Mouse (Mus musculus): Measurements from ENCODE around the gene Nav2. TPM values are rescaled to one million over a fixed set of nuclear protein-coding genes. Genes with fewer than 3 reads are reported as not detected.

Nav2 gene
- polyA plus RNA-seq, 1 experiment from 2014 or later, result 5.8 TPM

DNA sequence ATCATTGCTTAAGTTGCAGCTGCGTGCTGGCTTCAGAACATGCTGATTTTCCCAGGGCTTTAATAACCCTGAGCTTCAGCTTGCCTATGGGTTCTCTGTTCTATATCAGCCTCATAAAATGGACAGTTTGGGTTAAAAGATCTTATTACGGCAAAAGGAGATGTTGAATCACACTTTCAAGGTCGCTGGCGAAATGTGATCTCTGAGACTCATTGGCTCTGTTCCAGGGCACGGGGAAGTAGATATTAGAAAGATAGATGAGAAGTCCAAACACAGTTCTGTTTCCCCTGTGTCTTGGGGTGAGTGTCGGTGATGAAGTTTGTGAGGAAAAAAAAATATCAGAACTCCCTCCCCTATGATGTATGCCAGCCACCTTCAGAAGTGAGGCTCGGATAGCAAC lies 98.4 kb downstream of the Nav2 start:
- ATAC-seq, result no peak
- no peak for TF ChIP-seq CTCF (IDR thresholded peaks at IDR 0.05; ENCODE audit: low read depth)
- WGBS, result 31% methylated on average over 7 of the region's 7 CpGs
- no peaks in the 10 kb centered on the region for H3K27me3 ChIP-seq (replicated peaks; ENCODE audit: control insufficient read depth, insufficient read depth, low read length)
- H3K9me3 ChIP-seq (ENCODE audit: control insufficient read depth), result no peaks in the 10 kb centered on the region
- no peaks in the 10 kb centered on the region for H3K36me3 ChIP-seq (ENCODE audit: control insufficient read depth, insufficient read depth)
- H3K9ac ChIP-seq (ENCODE audit: low read depth, low read length), result no peak overlapping the region
- no peak overlapping the region for H3K4me2 ChIP-seq (replicated peaks; ENCODE audit: low read depth)
- H3K4me3 ChIP-seq (ENCODE audit: low read depth, low read length), result no peak overlapping the region
- H3K4me1 ChIP-seq (replicated peaks; ENCODE audit: control insufficient read depth, insufficient read depth, low read length), result no peaks in the 10 kb centered on the region
- H3K27ac ChIP-seq (ENCODE audit: low read depth, low read length), result no peak overlapping the region

- no peak for TF ChIP-seq CTCF (IDR thresholded peaks at IDR 0.05; ENCODE audit: low read depth)
- no peak overlapping the region for H3K4me3 ChIP-seq (ENCODE audit: low read depth, low read length)
- 94% methylated on average over 6 of the region's 6 CpGs for whole genome bisulfite sequencing
- no peak overlapping the region for H3K9ac ChIP-seq (ENCODE audit: low read depth, low read length)
- no peaks in the 10 kb centered on the region for H3K36me3 ChIP-seq (ENCODE audit: control insufficient read depth, insufficient read depth)
- no peak for ATAC-seq
- H3K27me3 ChIP-seq (replicated peaks; ENCODE audit: control insufficient read depth, insufficient read depth, low read length), result no peaks in the 10 kb centered on the region
- H3K9me3 ChIP-seq (ENCODE audit: control insufficient read depth), result no peaks in the 10 kb centered on the region
- H3K4me1 ChIP-seq (replicated peaks; ENCODE audit: control insufficient read depth, insufficient read depth, low read length), result no peaks in the 10 kb centered on the region
- no peak overlapping the region for H3K4me2 ChIP-seq (replicated peaks; ENCODE audit: low read depth)
- H3K27ac ChIP-seq (ENCODE audit: low read depth, low read length), result no peak overlapping the region
These were observed 102.2 kb downstream of the Nav2 start for GRCm38 (mm10) chr7:49010739-49011138.

DNA sequence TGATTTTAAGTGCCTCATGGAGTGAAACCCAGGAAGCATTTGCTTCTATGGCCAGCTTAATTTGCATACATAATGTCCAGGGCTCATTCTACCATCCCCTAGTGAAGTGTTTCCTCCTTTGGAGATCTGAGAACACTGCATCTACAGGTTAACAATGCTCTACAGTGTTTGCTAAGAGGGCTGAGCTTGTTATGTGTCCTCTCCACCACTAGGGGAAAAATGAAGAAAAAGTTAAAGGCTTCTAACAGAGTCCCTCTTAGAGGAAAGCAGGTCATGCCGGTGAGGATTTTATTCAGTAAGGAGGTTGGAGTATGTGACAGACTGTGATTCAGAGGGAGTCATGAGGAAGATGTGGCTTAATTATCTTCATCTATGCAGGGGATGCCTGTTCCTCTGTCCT lies 103.5 kb downstream of the Nav2 start:
- 70% methylated on average over 1 of the region's 1 CpGs for WGBS
- H3K27ac ChIP-seq (ENCODE audit: low read depth, low read length), result no peak overlapping the region
- H3K4me2 ChIP-seq (replicated peaks; ENCODE audit: low read depth), result no peak overlapping the region
- TF ChIP-seq CTCF (IDR thresholded peaks at IDR 0.05; ENCODE audit: low read depth), result peak; percentile 34
- no peaks in the 10 kb centered on the region for H3K27me3 ChIP-seq (replicated peaks; ENCODE audit: control insufficient read depth, insufficient read depth, low read length)
- H3K9ac ChIP-seq (ENCODE audit: low read depth, low read length), result no peak overlapping the region
- no peaks in the 10 kb centered on the region for H3K36me3 ChIP-seq (ENCODE audit: control insufficient read depth, insufficient read depth)
- no peaks in the 10 kb centered on the region for H3K4me1 ChIP-seq (replicated peaks; ENCODE audit: control insufficient read depth, insufficient read depth, low read length)
- ATAC-seq, result no peak
- H3K9me3 ChIP-seq (ENCODE audit: control insufficient read depth), result no peaks in the 10 kb centered on the region
- no peak overlapping the region for H3K4me3 ChIP-seq (ENCODE audit: low read depth, low read length)

- no peaks in the 10 kb centered on the region for H3K4me1 ChIP-seq (replicated peaks; ENCODE audit: control insufficient read depth, insufficient read depth, low read length)
- no peak overlapping the region for H3K4me2 ChIP-seq (replicated peaks; ENCODE audit: low read depth)
- 87% methylated on average over 10 of the region's 10 CpGs for WGBS
- no peak overlapping the region for H3K27ac ChIP-seq (ENCODE audit: low read depth, low read length)
- H3K4me3 ChIP-seq (ENCODE audit: low read depth, low read length), result no peak overlapping the region
- ATAC-seq, result no peak
- H3K9me3 ChIP-seq (ENCODE audit: control insufficient read depth), result no peaks in the 10 kb centered on the region
- no peak for TF ChIP-seq CTCF (IDR thresholded peaks at IDR 0.05; ENCODE audit: low read depth)
- no peaks in the 10 kb centered on the region for H3K36me3 ChIP-seq (ENCODE audit: control insufficient read depth, insufficient read depth)
- H3K9ac ChIP-seq (ENCODE audit: low read depth, low read length), result no peak overlapping the region
- H3K27me3 ChIP-seq (replicated peaks; ENCODE audit: control insufficient read depth, insufficient read depth, low read length), result no peaks in the 10 kb centered on the region
These were observed 106.0 kb downstream of the Nav2 start for GRCm38 (mm10) chr7:49014480-49014879.

GRCm38 (mm10) chr7:49015297-49015696 lies 106.8 kb downstream of the Nav2 start:
- no peaks in the 10 kb centered on the region for H3K4me1 ChIP-seq (replicated peaks; ENCODE audit: control insufficient read depth, insufficient read depth, low read length)
- no peak overlapping the region for H3K4me3 ChIP-seq (ENCODE audit: low read depth, low read length)
- no peak overlapping the region for H3K9ac ChIP-seq (ENCODE audit: low read depth, low read length)
- H3K9me3 ChIP-seq (ENCODE audit: control insufficient read depth), result no peaks in the 10 kb centered on the region
- no peak overlapping the region for H3K27ac ChIP-seq (ENCODE audit: low read depth, low read length)
- WGBS, result 92% methylated on average over 6 of the region's 6 CpGs
- H3K27me3 ChIP-seq (replicated peaks; ENCODE audit: control insufficient read depth, insufficient read depth, low read length), result no peaks in the 10 kb centered on the region
- ATAC-seq, result no peak
- no peak overlapping the region for H3K4me2 ChIP-seq (replicated peaks; ENCODE audit: low read depth)
- TF ChIP-seq CTCF (IDR thresholded peaks at IDR 0.05; ENCODE audit: low read depth), result no peak
- no peaks in the 10 kb centered on the region for H3K36me3 ChIP-seq (ENCODE audit: control insufficient read depth, insufficient read depth)

DNA sequence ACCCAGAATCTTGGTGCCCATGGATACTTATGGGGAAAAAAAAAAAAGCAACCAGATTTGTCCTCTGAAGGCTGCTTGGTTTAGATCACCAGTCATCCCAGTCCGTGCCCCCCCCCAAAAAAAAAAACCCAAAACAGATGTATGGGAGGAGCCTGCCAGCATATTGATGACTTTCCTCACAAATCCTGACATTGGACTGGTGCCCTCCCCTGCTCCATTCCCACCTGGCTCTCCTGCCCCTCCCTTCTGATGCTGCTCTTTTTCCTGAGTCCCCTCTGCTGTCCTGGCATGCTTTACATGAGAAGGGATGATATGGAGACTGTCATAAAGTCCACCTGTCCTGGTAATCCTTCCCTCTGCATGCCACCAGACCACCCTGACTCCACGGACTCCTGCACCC lies 107.6 kb downstream of the Nav2 start:
- Histone ChIP-seq H3K9me3 (ENCODE audit: control insufficient read depth) (no peaks in the 10 kb centered on the region), H3K9ac (ENCODE audit: low read depth, low read length) (no peak overlapping the region), H3K4me1 (replicated peaks; ENCODE audit: control insufficient read depth, insufficient read depth, low read length) (no peaks in the 10 kb centered on the region), H3K4me2 (replicated peaks; ENCODE audit: low read depth) (no peak overlapping the region), H3K36me3 (ENCODE audit: control insufficient read depth, insufficient read depth) (no peaks in the 10 kb centered on the region), H3K27me3 (replicated peaks; ENCODE audit: control insufficient read depth, insufficient read depth, low read length) (no peaks in the 10 kb centered on the region), H3K27ac (ENCODE audit: low read depth, low read length) (no peak overlapping the region), H3K4me3 (ENCODE audit: low read depth, low read length) (no peak overlapping the region)
- 71% methylated on average over 2 of the region's 2 CpGs for WGBS
- no peak for TF ChIP-seq CTCF (IDR thresholded peaks at IDR 0.05; ENCODE audit: low read depth)
- no peak for ATAC-seq

- Histone ChIP-seq H3K4me1 (replicated peaks; ENCODE audit: control insufficient read depth, insufficient read depth, low read length) (no peaks in the 10 kb centered on the region), H3K9ac (ENCODE audit: low read depth, low read length) (no peak overlapping the region), H3K27ac (ENCODE audit: low read depth, low read length) (no peak overlapping the region), H3K36me3 (ENCODE audit: control insufficient read depth, insufficient read depth) (no peaks in the 10 kb centered on the region), H3K9me3 (ENCODE audit: control insufficient read depth) (no peaks in the 10 kb centered on the region), H3K27me3 (replicated peaks; ENCODE audit: control insufficient read depth, insufficient read depth, low read length) (no peaks in the 10 kb centered on the region), H3K4me3 (ENCODE audit: low read depth, low read length) (no peak overlapping the region), H3K4me2 (replicated peaks; ENCODE audit: low read depth) (no peak overlapping the region)
- TF ChIP-seq CTCF (IDR thresholded peaks at IDR 0.05; ENCODE audit: low read depth), result no peak
- no peak for ATAC-seq
- WGBS, result 59% methylated on average over 5 of the region's 5 CpGs
These were observed 109.3 kb downstream of the Nav2 start for GRCm38 (mm10) chr7:49017794-49018193.

Data from intestine, postnatal 0 days (tissue).